Mouse (Mus musculus) small intestine, adult 2 months (tissue): ENCODE results near the gene Gabrp.

Experiments used
- CTCF ChIP-seq: fragments of 200-500 bp; IDR thresholded peaks from 2 replicates; pipeline ENCODE4 v1.5.1; 2012; ENCODE audit warnings: low read depth, mild to moderate bottlenecking, control low read depth, inconsistent platforms, low read length, moderate library complexity, mixed read lengths; ENCODE audit not compliant: insufficient replicate concordance, insufficient read length; ENCODE audit errors: extremely low read depth
- POLR2A ChIP-seq: fragments of 200-500 bp; IDR thresholded peaks from 2 replicates; pipeline ENCODE4 v1.6.1; 2012; ENCODE audit warnings: low read depth, mild to moderate bottlenecking, control low read depth, inconsistent platforms, low read length, moderate library complexity

DNA sequence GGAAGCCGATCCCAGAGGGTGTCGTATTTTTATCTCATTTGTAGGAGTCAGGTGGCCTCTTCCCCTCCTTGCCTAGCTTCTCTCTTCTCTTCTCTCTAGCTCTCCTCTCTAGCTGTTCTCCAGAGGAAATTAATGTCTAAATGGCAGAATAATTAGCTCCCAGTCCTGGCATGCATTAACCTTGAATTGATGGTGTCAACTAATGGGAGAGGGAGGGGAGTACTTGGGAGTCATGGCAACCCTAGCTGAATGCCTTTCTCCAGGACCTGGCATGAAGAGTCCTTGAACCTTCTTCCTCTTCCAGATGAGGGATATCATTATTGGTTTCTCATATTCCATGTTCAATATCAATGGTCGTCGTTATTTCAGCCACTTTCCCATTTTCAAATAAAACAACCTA, 17.9 kb upstream of the Gabrp start:
- no peak for TF ChIP-seq POLR2A
- no peak for TF ChIP-seq CTCF
